Mouse (Mus musculus) intestine, embryonic 16.5 days (tissue): ENCODE results near the gene Natd1. TPM values are rescaled to one million over a fixed set of nuclear protein-coding genes. Genes with fewer than 3 reads are reported as not detected.
A peak's percentile ranks its signal among the peaks of the same experiment; 100 is the strongest.

Experiments used
- ATAC-seq: fragments of 200-750 bp; cut with Nextera tagmentation; 2 replicates; pipeline ENCODE4 v1.8.0; 2017; ENCODE audit warnings: moderate TSS enrichment, moderate library complexity
- H3K27ac ChIP-seq: fragments of 300-500 bp; sonication (generic); 2 replicates; pipeline ENCODE4 v1.5.1; 2014; ENCODE audit warnings: mild to moderate bottlenecking, low read length
- H3K27me3 ChIP-seq: fragments of 300-500 bp; sonication (generic); replicated peaks from 2 replicates; pipeline ENCODE4 v1.6.1; 2014; ENCODE audit warnings: low read length, control low read depth, mixed read lengths; ENCODE audit not compliant: control insufficient read depth, insufficient read depth
- H3K36me3 ChIP-seq: fragments of 300-500 bp; sonication (generic); 2 replicates; pipeline ENCODE4 v1.6.1; 2014; ENCODE audit warnings: low read length, control low read depth; ENCODE audit not compliant: control insufficient read depth, insufficient read depth
- H3K4me1 ChIP-seq: fragments of 300-500 bp; sonication (generic); 2 replicates; pipeline ENCODE4 v1.6.1; 2014; ENCODE audit warnings: low read length, control low read depth, mixed read lengths; ENCODE audit not compliant: control insufficient read depth, insufficient read depth
- H3K4me2 ChIP-seq: fragments of 300-500 bp; sonication (generic); 2 replicates; pipeline ENCODE4 v1.6.1; 2014; ENCODE audit warnings: low read depth, low read length, control low read depth
- H3K4me3 ChIP-seq: fragments of 300-500 bp; sonication (generic); 2 replicates; pipeline ENCODE4 v1.5.1; 2014; ENCODE audit warnings: mild to moderate bottlenecking, low read length
- H3K9ac ChIP-seq: fragments of 300-500 bp; sonication (generic); 2 replicates; pipeline ENCODE4 v1.6.1; 2014; ENCODE audit warnings: low read depth, low read length
- H3K9me3 ChIP-seq: fragments of 300-500 bp; sonication (generic); 2 replicates; pipeline ENCODE4 v1.6.1; 2016; ENCODE audit warnings: low read length, control low read depth; ENCODE audit not compliant: control insufficient read depth
- WGBS: fragments of 180-500 bp; shearing (Covaris S2); extraction: QIAGEN DNeasy Blood & Tissue Kit; methylation state at CpG from one replicate; pipeline ENCODE4 v1.1.7; 2014; 5-methylcytosine and 5-hydroxymethylcytosine counted together
- polyA plus RNA-seq: library from polyadenylated mRNA; unstranded; fragments of >200 nt; fragmentation: Nextera tagmentation; extraction: Ambion mirVana; gene quantifications from 2 replicates; pipeline ENCODE4 v1.2.1, GENCODE M21; 2015

Gene Natd1
- polyA plus RNA-seq, 1 experiment from 2014 or later = 10.8 TPM

- Histone ChIP-seq H3K9me3 (no peaks in the 10 kb centered on the region), H3K4me2 (no peak overlapping the region), H3K4me1 (peaks cover 7% of the 10 kb centered on the region; the same call in 1 of the 2 replicates), H3K9ac (no peak overlapping the region), H3K27me3 (no peaks in the 10 kb centered on the region), H3K27ac (no peak overlapping the region), H3K36me3 (peaks cover 22% of the 10 kb centered on the region), H3K4me3 (no peak overlapping the region)
- ATAC-seq = no peak
- WGBS = 91% methylated on average over 5 of the region's 5 CpGs
Measured at GRCm38 (mm10) chr11:60951896-60952295, 37.3 kb upstream of the Natd1 start.

GRCm38 (mm10) chr11:60945003-60945402 lies 30.5 kb upstream of the Natd1 start:
- H3K36me3 ChIP-seq = peaks cover 30% of the 10 kb centered on the region
- H3K27ac ChIP-seq = no peak overlapping the region
- no peak overlapping the region for H3K9ac ChIP-seq
- H3K9me3 ChIP-seq = no peaks in the 10 kb centered on the region
- H3K4me2 ChIP-seq = no peak overlapping the region
- H3K4me3 ChIP-seq = no peak overlapping the region
- WGBS = 80% methylated on average over 4 of the region's 4 CpGs
- ATAC-seq = no peak
- no peaks in the 10 kb centered on the region for H3K27me3 ChIP-seq
- peaks cover 17% of the 10 kb centered on the region for H3K4me1 ChIP-seq

- Histone ChIP-seq H3K9me3 (no peaks in the 10 kb centered on the region), H3K27me3 (no peaks in the 10 kb centered on the region), H3K4me3 (peak overlapping the region; percentile 30), H3K9ac (peak overlapping the region; percentile 49), H3K4me1 (peaks cover 39% of the 10 kb centered on the region), H3K36me3 (peaks cover 17% of the 10 kb centered on the region), H3K4me2 (peak overlapping the region; percentile 46), H3K27ac (peak overlapping the region; percentile 82)
- ATAC-seq = peak; percentile 87
- WGBS = 81% methylated on average over 9 of the region's 9 CpGs
Measured at GRCm38 (mm10) chr11:60942263-60943015, 27.9 kb upstream of the Natd1 start.

GRCm38 (mm10) chr11:60941370-60941769 lies 26.8 kb upstream of the Natd1 start:
- ATAC-seq = peak; percentile 74
- peaks cover 10% of the 10 kb centered on the region; the same call in 1 of the 2 replicates for H3K36me3 ChIP-seq
- peak overlapping the region; percentile 82 for H3K27ac ChIP-seq
- 20% methylated on average over 9 of the region's 9 CpGs for WGBS
- H3K4me1 ChIP-seq = peaks cover 46% of the 10 kb centered on the region
- no peaks in the 10 kb centered on the region for H3K9me3 ChIP-seq
- peak overlapping the region; percentile 49; the same call in 1 of the 2 replicates for H3K9ac ChIP-seq
- H3K4me3 ChIP-seq = no peak overlapping the region
- H3K4me2 ChIP-seq = no peak overlapping the region
- no peaks in the 10 kb centered on the region for H3K27me3 ChIP-seq

GRCm38 (mm10) chr11:60940501-60940900 lies 26.0 kb upstream of the Natd1 start:
- 85% methylated on average over 5 of the region's 5 CpGs for whole genome bisulfite sequencing
- H3K27ac ChIP-seq = peak overlapping the region; percentile 82; the same call in 1 of the 2 replicates
- no peak overlapping the region for H3K9ac ChIP-seq
- ATAC-seq = no peak
- H3K4me2 ChIP-seq = no peak overlapping the region
- peaks cover 9% of the 10 kb centered on the region; the same call in 1 of the 2 replicates for H3K36me3 ChIP-seq
- peaks cover 53% of the 10 kb centered on the region for H3K4me1 ChIP-seq
- no peaks in the 10 kb centered on the region for H3K27me3 ChIP-seq
- no peaks in the 10 kb centered on the region for H3K9me3 ChIP-seq
- H3K4me3 ChIP-seq = no peak overlapping the region

GRCm38 (mm10) chr11:60939487-60939886 lies 24.9 kb upstream of the Natd1 start:
- Histone ChIP-seq H3K27ac (no peak overlapping the region), H3K9ac (no peak overlapping the region), H3K9me3 (no peaks in the 10 kb centered on the region), H3K36me3 (0 out of 2 replicates have a peak, but pooled peaks cover 6% of the 10 kb centered on the region), H3K4me2 (no peak overlapping the region), H3K4me3 (no peak overlapping the region), H3K4me1 (peaks cover 61% of the 10 kb centered on the region), H3K27me3 (no peaks in the 10 kb centered on the region)
- 88% methylated on average over 3 of the region's 3 CpGs for WGBS
- ATAC-seq = no peak

- H3K9ac ChIP-seq = no peak overlapping the region
- no peaks in the 10 kb centered on the region for H3K27me3 ChIP-seq
- 0 out of 2 replicates have a peak overlapping the region, but pooled peaks have one; percentile 28 for H3K27ac ChIP-seq
- peaks cover 79% of the 10 kb centered on the region for H3K4me1 ChIP-seq
- 72% methylated on average over 3 of the region's 3 CpGs for WGBS
- H3K9me3 ChIP-seq = no peaks in the 10 kb centered on the region
- 0 out of 2 replicates have a peak, but pooled peaks cover 3% of the 10 kb centered on the region for H3K36me3 ChIP-seq
- no peak for ATAC-seq
- no peak overlapping the region for H3K4me3 ChIP-seq
- H3K4me2 ChIP-seq = no peak overlapping the region
Measured at GRCm38 (mm10) chr11:60937611-60938010, 23.1 kb upstream of the Natd1 start.

GRCm38 (mm10) chr11:60935975-60936373 lies 21.4 kb upstream of the Natd1 start:
- no peak overlapping the region for H3K4me3 ChIP-seq
- 71% methylated on average over 4 of the region's 4 CpGs for WGBS
- H3K27ac ChIP-seq = peak overlapping the region; percentile 94
- H3K36me3 ChIP-seq = no peaks in the 10 kb centered on the region
- peak overlapping the region; percentile 56 for H3K4me2 ChIP-seq
- no peaks in the 10 kb centered on the region for H3K9me3 ChIP-seq
- ATAC-seq = no peak
- H3K27me3 ChIP-seq = no peaks in the 10 kb centered on the region
- H3K9ac ChIP-seq = peak overlapping the region; percentile 48; the same call in 1 of the 2 replicates
- H3K4me1 ChIP-seq = peaks cover 71% of the 10 kb centered on the region

- H3K9me3 ChIP-seq = no peaks in the 10 kb centered on the region
- no peaks in the 10 kb centered on the region for H3K27me3 ChIP-seq
- no peaks in the 10 kb centered on the region for H3K36me3 ChIP-seq
- H3K9ac ChIP-seq = peak overlapping the region; percentile 48; the same call in 1 of the 2 replicates
- 55% methylated on average over 7 of the region's 7 CpGs for WGBS
- peaks cover 71% of the 10 kb centered on the region for H3K4me1 ChIP-seq
- H3K27ac ChIP-seq = peak overlapping the region; percentile 94
- H3K4me2 ChIP-seq = peak overlapping the region; percentile 56
- peak; percentile 74 for ATAC-seq
- peak overlapping the region; percentile 26; the same call in 1 of the 2 replicates for H3K4me3 ChIP-seq
Measured at GRCm38 (mm10) chr11:60935326-60935974, 20.9 kb upstream of the Natd1 start.
